Mouse (Mus musculus) erythroblast, embryonic 14.5 days (primary cell): ENCODE data around the gene Rasgrp4.

Experiments used
- GATA1 ChIP-seq: IDR thresholded peaks from 2 replicates; pipeline ENCODE4 v1.6.1; 2012; ENCODE audit warnings: low read length, inconsistent platforms, mixed read lengths
- TAL1 ChIP-seq: IDR thresholded peaks from 3 replicates; pipeline ENCODE4 v1.6.1; 2012; ENCODE audit warnings: low read length, inconsistent platforms, mixed read lengths

- TF ChIP-seq GATA1 = no peak
- no peak for TF ChIP-seq TAL1
Measured at GRCm38 (mm10) chr7:29168121-29168695, 33.6 kb downstream of the Rasgrp4 start.
